Mouse (Mus musculus) colon, adult 2 months (tissue): ENCODE measurements around the gene Olfr799. TPM values are rescaled to one million over a fixed set of nuclear protein-coding genes. Genes with fewer than 3 reads are reported as not detected.

Source experiments
- polyA plus RNA-seq: library from polyadenylated mRNA; depleted of rRNA; stranded (reverse); fragments of >200 nt; gene quantifications from 2 replicates; pipeline ENCODE4 v1.2.3, GENCODE M21; 2012; rRNA removed

The Olfr799 gene
- not detected in 2 replicates for polyA plus RNA-seq

GRCm38 (mm10) chr10:129637184-129637583, at the start of gene Olfr799:
Gene Olfr799, plus strand, starts transcription at chr10:129637484.

GRCm38 (mm10) chr10:129612470-129612869, 24.8 kb upstream of the Olfr799 start, which contains the start of gene Olfr796:
Gene Olfr796, minus strand, starts transcription at chr10:129612570.

GRCm38 (mm10) chr10:129627834-129628233, 9.4 kb upstream of the Olfr799 start, which contains the start of gene Olfr798:
Gene Olfr798, minus strand, starts transcription at chr10:129627934.

GRCm38 (mm10) chr10:129657394-129657793, 20.1 kb downstream of the Olfr799 start, which contains the start of gene Olfr800:
Gene Olfr800, plus strand, starts transcription at chr10:129657694.

GRCm38 (mm10) chr10:129673765-129674164, 36.5 kb downstream of the Olfr799 start, which contains the start of gene Olfr801:
Gene Olfr801, minus strand, starts transcription at chr10:129673865.

GRCm38 (mm10) chr10:129688069-129688468, 50.8 kb downstream of the Olfr799 start, which contains the start of gene Olfr802:
Gene Olfr802, minus strand, starts transcription at chr10:129688169.

DNA sequence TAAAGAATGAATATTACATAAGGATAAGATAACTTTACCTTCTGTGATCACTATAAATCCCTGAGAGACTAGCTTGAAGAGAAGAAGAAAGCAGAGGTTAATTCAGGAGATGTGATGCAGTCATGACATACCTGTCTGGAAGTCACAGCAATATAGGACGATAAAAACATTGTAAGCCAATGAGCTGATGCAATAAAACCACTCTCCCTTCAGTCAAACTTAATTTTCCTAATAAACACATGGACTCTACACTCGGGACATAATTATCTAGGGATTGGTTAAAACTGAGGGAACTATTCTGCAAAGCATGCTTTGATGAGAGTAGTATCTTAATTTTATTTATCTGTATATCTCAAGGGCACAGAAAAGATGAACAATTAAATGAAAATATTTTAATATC, 56.9 kb downstream of the Olfr799 start, which contains the start of gene Olfr803:
TSS of gene Olfr803 (minus strand) at position 101 of the 400 bp plus-strand sequence.

Other genes starting within 250 kb of the Olfr799 start
- not detected in 2 replicates for gene Olfr785, start 232.1 kb upstream of the Olfr799 start, polyA plus RNA-seq
- not detected in 2 replicates for gene Olfr786, start 210.2 kb upstream of the Olfr799 start, polyA plus RNA-seq
- gene Olfr787, start 175.6 kb upstream of the Olfr799 start, polyA plus RNA-seq, result not detected in 2 replicates
- gene Olfr788, start 166.5 kb upstream of the Olfr799 start, polyA plus RNA-seq, result not detected in 2 replicates
- not detected in 2 replicates for gene Olfr789, start 152.7 kb upstream of the Olfr799 start, polyA plus RNA-seq
- gene Olfr790, start 139.0 kb upstream of the Olfr799 start, polyA plus RNA-seq, result not detected in 2 replicates
- not detected in 2 replicates for gene Olfr791, start 115.7 kb upstream of the Olfr799 start, polyA plus RNA-seq
- not detected in 2 replicates for gene Olfr792, start 98.3 kb upstream of the Olfr799 start, polyA plus RNA-seq
- not detected in 2 replicates for gene Olfr794, start 69.8 kb upstream of the Olfr799 start, polyA plus RNA-seq
- gene Olfr796, start 24.9 kb upstream of the Olfr799 start, polyA plus RNA-seq, result not detected in 2 replicates
- not detected in 2 replicates for gene Olfr798, start 9.6 kb upstream of the Olfr799 start, polyA plus RNA-seq
- not detected in 2 replicates for gene Olfr800, start 20.2 kb downstream of the Olfr799 start, polyA plus RNA-seq
- gene Olfr801, start 36.4 kb downstream of the Olfr799 start, polyA plus RNA-seq, result not detected in 2 replicates
- gene Olfr802, start 50.7 kb downstream of the Olfr799 start, polyA plus RNA-seq, result not detected in 2 replicates
- not detected in 2 replicates for gene Olfr803, start 56.8 kb downstream of the Olfr799 start, polyA plus RNA-seq
- gene Olfr804, start 65.7 kb downstream of the Olfr799 start, polyA plus RNA-seq, result not detected in 2 replicates
- not detected in 2 replicates for gene Olfr805, start 91.9 kb downstream of the Olfr799 start, polyA plus RNA-seq
- not detected in 2 replicates for gene Olfr806, start 104.4 kb downstream of the Olfr799 start, polyA plus RNA-seq
- gene Olfr807, start 120.3 kb downstream of the Olfr799 start, polyA plus RNA-seq, result not detected in 2 replicates
- gene Olfr808, start 128.0 kb downstream of the Olfr799 start, polyA plus RNA-seq, result not detected in 2 replicates
- not detected in 2 replicates for gene Olfr809, start 137.2 kb downstream of the Olfr799 start, polyA plus RNA-seq
- gene Olfr810, start 157.4 kb downstream of the Olfr799 start, polyA plus RNA-seq, result not detected in 2 replicates
- gene Olfr811, start 166.9 kb downstream of the Olfr799 start, polyA plus RNA-seq, result not detected in 2 replicates
- not detected in 2 replicates for gene Olfr812, start 208.6 kb downstream of the Olfr799 start, polyA plus RNA-seq
- not detected in 2 replicates for gene Olfr813, start 217.9 kb downstream of the Olfr799 start, polyA plus RNA-seq
- not detected in 2 replicates for gene Olfr814, start 242.4 kb downstream of the Olfr799 start, polyA plus RNA-seq